Mouse (Mus musculus): ENCODE measurements around the gene Slc6a5. TPM values are rescaled to one million over a fixed set of nuclear protein-coding genes. Genes with fewer than 3 reads are reported as not detected.

Gene Slc6a5
- polyA plus RNA-seq, 2 experiments = 0.01 TPM; not detected in 1

DNA sequence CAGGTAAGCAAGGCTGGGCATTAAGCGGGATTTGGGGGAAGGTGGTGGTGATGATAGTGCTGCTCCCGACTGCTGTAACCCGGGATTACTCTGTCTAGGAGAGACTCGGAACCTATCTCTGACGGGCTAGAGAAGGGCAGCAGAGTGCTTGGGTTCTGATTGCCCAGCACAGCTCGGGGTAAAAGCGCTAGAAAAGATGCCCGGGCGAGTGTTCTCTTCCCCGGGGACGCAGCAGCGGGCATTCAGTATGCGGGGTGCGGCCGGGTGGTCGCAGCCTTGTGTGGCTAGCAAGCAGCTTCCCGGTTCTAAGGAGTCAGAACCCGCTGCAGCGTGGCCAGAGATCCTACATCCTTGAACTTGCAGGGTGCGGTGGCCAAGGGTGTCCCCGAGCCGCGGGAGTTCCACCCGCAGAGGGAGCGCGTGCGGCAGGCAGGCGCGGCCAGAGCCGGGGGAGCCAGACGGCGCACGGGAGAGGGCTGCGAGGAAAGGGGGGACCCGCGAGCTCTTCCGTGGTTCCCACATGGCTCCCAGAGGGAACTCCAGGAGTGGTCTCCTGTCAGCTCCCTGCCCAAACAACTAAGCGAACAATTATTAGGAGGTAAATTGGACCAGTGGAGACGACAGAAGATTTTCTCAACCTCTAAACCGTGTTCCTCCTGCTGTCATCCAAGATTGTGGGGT, 65.6 kb downstream of the Slc6a5 start:
- DNase-seq (ENCODE audit: low read depth in 3 of 3, low spot score in 3 of 3) (no peak), ATAC-seq (ENCODE audit: insufficient read depth) (no peak)
- Histone ChIP-seq H3K4me2 (ENCODE audit: low read depth) (no peak overlapping the region), H3K27me3 (ENCODE audit: control insufficient read depth, insufficient read depth, low read length) (peaks cover 28% of the 10 kb centered on the region), H3K9me3 (ENCODE audit: control insufficient read depth, low read length) (no peaks in the 10 kb centered on the region), H3K9ac (replicated peaks) (no peak overlapping the region), H3K4me1 (replicated peaks; ENCODE audit: control insufficient read depth in 2 of 2, insufficient read depth in 2 of 2, low read length in 1 of 2) (no peaks in the 10 kb centered on the region), H3K4me3 (ENCODE audit: insufficient read depth in 1 of 2, low read depth in 2 of 2, low read length in 2 of 2) (no peak overlapping the region), H3K27ac (no peak overlapping the region), H3K36me3 (replicated peaks; ENCODE audit: control insufficient read depth, insufficient read depth, low read depth) (no peaks in the 10 kb centered on the region)
- 3% methylated on average over 40 of the region's 40 CpGs for WGBS (ENCODE audit: insufficient replicate concordance)
- no peak for TF ChIP-seq EP300 (IDR thresholded peaks at IDR 0.05; ENCODE audit: low read depth)
- no peak for TF ChIP-seq CTCF (IDR thresholded peaks at IDR 0.05; ENCODE audit: low read depth)

GRCm38 (mm10) chr7:49981511-49982227, 71.7 kb downstream of the Slc6a5 start:
- ATAC-seq (ENCODE audit: insufficient read depth) = no peak
- Histone ChIP-seq H3K4me2 (ENCODE audit: low read depth) (no peak overlapping the region), H3K36me3 (replicated peaks; ENCODE audit: control insufficient read depth, insufficient read depth, low read depth) (no peaks in the 10 kb centered on the region), H3K27me3 (ENCODE audit: control insufficient read depth, insufficient read depth, low read length) (peaks cover under 1% of the 10 kb centered on the region; the same call in 1 of the 2 replicates), H3K4me3 (ENCODE audit: insufficient read depth in 1 of 2, low read depth in 2 of 2, low read length in 2 of 2) (no peak overlapping the region), H3K9me3 (ENCODE audit: control insufficient read depth, low read length) (no peaks in the 10 kb centered on the region), H3K4me1 (replicated peaks; ENCODE audit: control insufficient read depth in 2 of 2, insufficient read depth in 2 of 2, low read length in 1 of 2) (no peaks in the 10 kb centered on the region), H3K9ac (replicated peaks) (no peak overlapping the region), H3K27ac (no peak overlapping the region)
- WGBS (ENCODE audit: insufficient replicate concordance) = 10% methylated on average over 9 of the region's 9 CpGs
- DNase-seq (ENCODE audit: low read depth in 3 of 3, low spot score in 3 of 3) = no peak
- peak; percentile 15; the same call in 1 of the 2 replicates for TF ChIP-seq CTCF (IDR thresholded peaks at IDR 0.05; ENCODE audit: low read depth)
- TF ChIP-seq EP300 (IDR thresholded peaks at IDR 0.05; ENCODE audit: low read depth) = no peak

GRCm38 (mm10) chr7:49984698-49985097, 74.8 kb downstream of the Slc6a5 start:
- no peak overlapping the region for H3K4me3 ChIP-seq (ENCODE audit: insufficient read depth in 1 of 2, low read depth in 2 of 2, low read length in 2 of 2)
- 35% methylated on average over 6 of the region's 6 CpGs for WGBS (ENCODE audit: insufficient replicate concordance)

DNA sequence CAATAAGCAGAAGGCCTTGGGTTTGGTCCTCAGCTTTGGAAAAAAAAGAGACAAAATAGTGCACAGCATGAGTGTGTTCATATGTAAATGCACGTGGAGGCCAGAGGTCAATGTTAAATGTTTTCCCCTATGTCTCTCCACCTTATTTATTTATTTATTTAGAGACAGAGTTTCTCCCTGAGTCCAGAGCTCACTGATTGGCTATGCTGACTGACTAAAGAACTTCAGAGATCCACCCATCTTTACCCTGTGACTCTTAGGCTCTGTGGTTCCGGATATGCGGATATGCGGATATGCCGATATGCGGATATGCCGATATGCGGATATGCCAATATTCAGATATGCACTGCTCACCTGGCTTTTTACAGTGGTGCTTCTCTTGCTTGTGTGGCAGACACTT, 76.0 kb downstream of the Slc6a5 start:
- Histone ChIP-seq H3K27me3 (ENCODE audit: control insufficient read depth, insufficient read depth, low read length) (no peaks in the 10 kb centered on the region), H3K9me3 (ENCODE audit: control insufficient read depth, low read length) (no peaks in the 10 kb centered on the region), H3K4me1 (replicated peaks; ENCODE audit: control insufficient read depth in 2 of 2, insufficient read depth in 2 of 2, low read length in 1 of 2) (no peaks in the 10 kb centered on the region), H3K36me3 (replicated peaks; ENCODE audit: control insufficient read depth, insufficient read depth, low read depth) (no peaks in the 10 kb centered on the region), H3K4me3 (ENCODE audit: insufficient read depth in 1 of 2, low read depth in 2 of 2, low read length in 2 of 2) (no peak overlapping the region), H3K9ac (replicated peaks) (no peak overlapping the region), H3K4me2 (ENCODE audit: low read depth) (no peak overlapping the region), H3K27ac (no peak overlapping the region)
- TF ChIP-seq EP300 (IDR thresholded peaks at IDR 0.05; ENCODE audit: low read depth) = no peak
- TF ChIP-seq CTCF (IDR thresholded peaks at IDR 0.05; ENCODE audit: low read depth) = no peak
- DNase-seq (ENCODE audit: low read depth in 3 of 3, low spot score in 3 of 3) = no peak
- 87% methylated on average over 8 of the region's 8 CpGs for WGBS (ENCODE audit: insufficient replicate concordance)
- ATAC-seq (ENCODE audit: insufficient read depth) = no peak

More at GRCm38 (mm10) chr7:49984698-49985097, 74.8 kb downstream of the Slc6a5 start:
- TF ChIP-seq EP300 (IDR thresholded peaks at IDR 0.05; ENCODE audit: low read depth) = no peak
- no peak for TF ChIP-seq CTCF (IDR thresholded peaks at IDR 0.05; ENCODE audit: low read depth)
- no peaks in the 10 kb centered on the region for H3K36me3 ChIP-seq (replicated peaks; ENCODE audit: control insufficient read depth, insufficient read depth, low read depth)
- no peaks in the 10 kb centered on the region for H3K4me1 ChIP-seq (replicated peaks; ENCODE audit: control insufficient read depth in 2 of 2, insufficient read depth in 2 of 2, low read length in 1 of 2)
- no peak overlapping the region for H3K9ac ChIP-seq (replicated peaks)
- no peaks in the 10 kb centered on the region for H3K27me3 ChIP-seq (ENCODE audit: control insufficient read depth, insufficient read depth, low read length)
- no peaks in the 10 kb centered on the region for H3K9me3 ChIP-seq (ENCODE audit: control insufficient read depth, low read length)
- H3K4me2 ChIP-seq (ENCODE audit: low read depth) = no peak overlapping the region
- ATAC-seq (ENCODE audit: insufficient read depth) (no peak), DNase-seq (ENCODE audit: low read depth in 3 of 3, low spot score in 3 of 3) (no peak)
- H3K27ac ChIP-seq = no peak overlapping the region

- Histone ChIP-seq H3K4me2 (ENCODE audit: low read depth) (no peak overlapping the region), H3K36me3 (replicated peaks; ENCODE audit: control insufficient read depth, insufficient read depth, low read depth) (no peaks in the 10 kb centered on the region), H3K9me3 (ENCODE audit: control insufficient read depth, low read length) (no peaks in the 10 kb centered on the region), H3K9ac (replicated peaks) (no peak overlapping the region), H3K4me1 (replicated peaks; ENCODE audit: control insufficient read depth in 2 of 2, insufficient read depth in 2 of 2, low read length in 1 of 2) (no peaks in the 10 kb centered on the region), H3K27me3 (ENCODE audit: control insufficient read depth, insufficient read depth, low read length) (no peaks in the 10 kb centered on the region), H3K4me3 (ENCODE audit: insufficient read depth in 1 of 2, low read depth in 2 of 2, low read length in 2 of 2) (no peak overlapping the region), H3K27ac (no peak overlapping the region)
- no peak for TF ChIP-seq EP300 (IDR thresholded peaks at IDR 0.05; ENCODE audit: low read depth)
- TF ChIP-seq CTCF (IDR thresholded peaks at IDR 0.05; ENCODE audit: low read depth) = no peak
- WGBS (ENCODE audit: insufficient replicate concordance) = 40% methylated on average over 4 of the region's 4 CpGs
- no peak for DNase-seq (ENCODE audit: low read depth in 3 of 3, low spot score in 3 of 3)
- ATAC-seq (ENCODE audit: insufficient read depth) = no peak
These were observed 89.4 kb downstream of the Slc6a5 start for GRCm38 (mm10) chr7:49999321-49999720.

All from liver, embryonic 14.5 days (tissue).